Mouse (Mus musculus) lung, adult 2 months (tissue): ENCODE measurements around the gene Sec14l5.

Source experiments
- CTCF ChIP-seq: fragments of 200-500 bp; IDR thresholded peaks from 2 replicates; pipeline ENCODE4 v1.5.1; 2011; ENCODE audit warnings: mild to moderate bottlenecking, low read length, control low read depth; ENCODE audit not compliant: insufficient read depth
- POLR2A ChIP-seq: fragments of 200-500 bp; IDR thresholded peaks from 2 replicates; pipeline ENCODE4 v1.6.1; 2011; ENCODE audit warnings: low read depth, mild to moderate bottlenecking, control low read depth, low read length, borderline replicate concordance; ENCODE audit errors: extremely low read depth

GRCm38 (mm10) chr16:5168829-5169228, 21.9 kb downstream of the Sec14l5 start:
- TF ChIP-seq POLR2A (no peak), CTCF (no peak)
